Comparison of ENCODE assay signal across 22 mouse cellular contexts in genomic region chr11:61044741-61045140, GRCm38 (mm10). TPM values are rescaled to one million over a fixed set of nuclear protein-coding genes. Genes with fewer than 3 reads are reported as not detected.
A peak's percentile ranks its signal among the peaks of the same experiment; 100 is the strongest.
DNase-seq lines count a peak whose midpoint lies in the region; ATAC-seq lines count a peak whose summit lies in the region.
"Had no signal": no experiment of that assay in that cellular context is flagged by ENCODE, and none has a peak within 500 bp of the region (broad histone marks: within the 10 kb centered on the region; RNA-seq: fewer than 3 reads in every experiment).

No protein-coding gene starts in this region.

- H3K27ac ChIP-seq in midbrain, embryonic 10.5 days (replicated peaks), result 0 out of 2 replicates have a peak overlapping the region, but pooled peaks have one; percentile 38
- no peak overlapping the region for H3K27ac ChIP-seq in midbrain, embryonic 13.5 days
- H3K27ac ChIP-seq: forebrain, embryonic 10.5 days; forebrain, embryonic 13.5 days; heart, embryonic 15.5 days; hindbrain, embryonic 13.5 days; intestine, embryonic 15.5 days had no signal

- no peaks in the 10 kb centered on the region for H3K9me3 ChIP-seq in midbrain, embryonic 10.5 days (replicated peaks)
- no peaks in the 10 kb centered on the region for H3K9me3 ChIP-seq in midbrain, embryonic 13.5 days
- H3K9me3 ChIP-seq: forebrain, embryonic 10.5 days; forebrain, embryonic 13.5 days; heart, embryonic 15.5 days; hindbrain, embryonic 10.5 days; hindbrain, embryonic 13.5 days; intestine, embryonic 15.5 days had no signal

- H3K4me3 ChIP-seq in midbrain, embryonic 10.5 days, result no peak overlapping the region
- H3K4me3 ChIP-seq in midbrain, embryonic 13.5 days (replicated peaks), result no peak overlapping the region
- H3K4me3 ChIP-seq: forebrain, embryonic 10.5 days; forebrain, embryonic 13.5 days; heart, embryonic 15.5 days; hindbrain, embryonic 10.5 days; hindbrain, embryonic 13.5 days; intestine, embryonic 15.5 days had no signal

- WGBS in midbrain, embryonic 10.5 days, result 74% methylated on average over 5 of the region's 5 CpGs
- WGBS in midbrain, embryonic 13.5 days, result 76% methylated on average over 5 of the region's 5 CpGs

- no peaks in the 10 kb centered on the region for H3K36me3 ChIP-seq in midbrain, embryonic 10.5 days
- H3K36me3 ChIP-seq in midbrain, embryonic 13.5 days, result no peaks in the 10 kb centered on the region
- H3K36me3 ChIP-seq: forebrain, embryonic 10.5 days; heart, embryonic 15.5 days; hindbrain, embryonic 10.5 days; hindbrain, embryonic 13.5 days; intestine, embryonic 15.5 days had no signal

- DNase-seq in cerebellum, adult 11 months, result peak; percentile 29
- DNase-seq in cerebellum, postnatal 25 days, result no peak
- peak; percentile 22 for DNase-seq in cerebellum, adult 8-10 months
- no peak for DNase-seq in cerebellum, adult 9-10 months
- DNase-seq in midbrain, embryonic 10.5 days (ENCODE audit: low spot score), result no peak
- DNase-seq: adrenal gland, adult 8-10 months; adrenal gland, postnatal 25 days; gastrocnemius, postnatal 10 days; heart, postnatal 10 days; heart, postnatal 36 days; kidney, adult 11 months had no signal

- peaks cover 29% of the 10 kb centered on the region for H3K4me1 ChIP-seq in midbrain, embryonic 10.5 days
- peaks cover 24% of the 10 kb centered on the region for H3K4me1 ChIP-seq in midbrain, embryonic 13.5 days (replicated peaks)

- H3K4me2 ChIP-seq in midbrain, embryonic 13.5 days (replicated peaks), result no peak overlapping the region
- H3K4me2 ChIP-seq: forebrain, embryonic 13.5 days; heart, embryonic 11.5 days; heart, embryonic 15.5 days; hindbrain, embryonic 13.5 days; intestine, embryonic 15.5 days had no signal

- H3K9ac ChIP-seq in midbrain, embryonic 13.5 days (replicated peaks), result no peak overlapping the region
- H3K9ac ChIP-seq: forebrain, embryonic 13.5 days; heart, embryonic 15.5 days; hindbrain, embryonic 13.5 days; intestine, embryonic 15.5 days had no signal

- no peaks in the 10 kb centered on the region; the same call in 1 of the 2 replicates for H3K27me3 ChIP-seq in midbrain, embryonic 10.5 days (ENCODE audit: low read depth, poor library complexity, severe bottlenecking)
- no peaks in the 10 kb centered on the region for H3K27me3 ChIP-seq in midbrain, embryonic 13.5 days
- H3K27me3 ChIP-seq: forebrain, embryonic 13.5 days; heart, embryonic 15.5 days; hindbrain, embryonic 13.5 days; intestine, embryonic 15.5 days had no signal

- ATAC-seq in midbrain, embryonic 13.5 days, result no peak
- ATAC-seq: activated CD4-positive, CD25-positive, alpha-beta regulatory T cell, adult 4 months; forebrain, embryonic 13.5 days; forebrain, embryonic 16.5 days; hindbrain, embryonic 16.5 days; intestine, embryonic 15.5 days had no signal

RNA-seq across cellular contexts. Expression of gene Kcnj12, which starts 22.4 kb away (rescaled TPM):
- 0.53 and 0.62 TPM in 2 replicates for polyA plus RNA-seq in midbrain, embryonic 10.5 days (2016; fragmentation: Nextera tagmentation; extraction: Ambion mirVana)
- 0.64 and 1.4 TPM in 2 replicates for polyA plus RNA-seq in midbrain, embryonic 13.5 days (2015; fragmentation: Nextera tagmentation; extraction: Ambion mirVana)
- polyA plus RNA-seq: activated CD4-positive, CD25-positive, alpha-beta regulatory T cell, adult 4 months had no signal

Comparison
In these comparisons a context has a peak if more than half of its experiments do, and no peak if none do; other contexts are left out.
1. DNase-seq: peak in cerebellum, adult 11 months (single experiment) and cerebellum, adult 8-10 months (single experiment); none in cerebellum, postnatal 25 days (0 of 2), cerebellum, adult 9-10 months (single experiment) and midbrain, embryonic 10.5 days (single experiment).